Mouse (Mus musculus): ENCODE measurements around the gene Fbxo10. TPM values are rescaled to one million over a fixed set of nuclear protein-coding genes. Genes with fewer than 3 reads are reported as not detected.
"Not testable (repeated sequence)": the region's sequence is repeated elsewhere in the genome, so short reads cannot be mapped to it uniquely, and the experiment has no call there.

Gene Fbxo10
- total and polyA plus RNA-seq, 2 experiments from 2014 or later = 11.4 to 28.6 TPM

DNA sequence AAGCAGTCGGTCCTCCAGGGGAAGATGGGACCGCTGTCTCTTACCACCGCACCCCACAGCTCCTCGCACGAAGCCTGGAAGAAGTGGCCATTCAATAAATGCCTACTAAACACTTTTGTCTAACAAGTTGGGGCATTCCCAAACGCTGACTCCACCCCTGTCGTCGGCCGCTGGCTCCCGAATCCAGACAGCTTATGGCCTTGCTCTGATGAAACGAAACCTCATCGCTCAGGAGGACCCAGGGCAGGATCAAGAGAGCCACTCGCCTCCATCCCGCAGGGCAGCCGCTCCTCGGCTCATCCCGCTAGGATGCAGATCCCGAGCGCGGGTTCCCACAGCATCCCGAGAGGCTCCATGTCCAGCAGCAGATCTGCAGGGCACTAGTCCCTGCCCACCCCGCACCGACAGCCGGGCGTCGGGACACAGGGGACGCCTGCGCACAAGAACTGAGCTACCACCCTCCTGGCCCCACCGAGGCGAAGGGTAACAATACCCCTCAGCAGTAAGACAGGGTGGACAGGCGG is 72.8 kb downstream of the Fbxo10 start:
- no peak for TF ChIP-seq CTCF (IDR thresholded peaks at IDR 0.05; ENCODE audit: low read depth)
- peak; percentile 61 for ATAC-seq
- Histone ChIP-seq H3K4me3 (ENCODE audit: low read length) (peak overlapping the region; percentile 61), H3K27me3 (ENCODE audit: insufficient read depth, low read length) (no peaks in the 10 kb centered on the region), H3K9ac (replicated peaks; ENCODE audit: low read length) (peak overlapping the region; percentile 67), H3K9me3 (ENCODE audit: low read length) (no peaks in the 10 kb centered on the region), H3K36me3 (ENCODE audit: insufficient read depth, low read length) (no peaks in the 10 kb centered on the region), H3K4me1 (ENCODE audit: insufficient read depth, low read length) (peaks cover 17% of the 10 kb centered on the region), H3K4me2 (ENCODE audit: low read depth, low read length) (peak overlapping the region; percentile 80), H3K27ac (peak overlapping the region; percentile 92)
- peak; percentile 64 for DNase-seq (ENCODE audit: low spot score)
- WGBS = under 1% methylated on average over 31 of the region's 31 CpGs

DNA sequence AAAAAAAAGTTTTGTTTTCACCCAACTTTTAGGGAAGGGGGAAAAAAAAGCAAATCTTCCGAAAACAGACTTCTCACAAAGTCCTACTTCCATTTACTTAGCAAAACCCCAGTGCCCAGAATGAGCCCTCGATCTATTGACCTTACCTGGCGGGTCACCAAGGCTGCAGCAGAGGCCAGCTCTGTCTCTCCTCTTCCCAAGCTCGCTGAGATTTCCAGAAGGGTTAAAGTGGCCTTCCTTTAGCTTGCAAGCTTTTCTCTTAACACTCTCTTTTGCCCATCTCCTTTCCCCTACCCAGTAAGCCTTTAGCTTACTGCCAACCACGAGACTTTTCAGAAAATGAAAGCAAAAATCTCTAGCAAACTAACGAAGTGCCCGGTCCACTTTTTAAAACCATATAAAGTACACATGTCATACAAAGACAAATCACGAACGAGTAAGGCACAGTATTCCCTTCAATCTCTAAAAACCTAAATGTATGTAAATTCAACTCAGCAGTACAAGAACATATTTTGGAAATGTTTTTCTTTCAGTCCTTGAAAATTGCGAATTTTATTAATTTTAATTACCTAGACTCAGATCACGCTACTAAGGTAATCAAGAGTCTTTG is 73.5 kb downstream of the Fbxo10 start:
- 6% methylated on average over 11 of the region's 11 CpGs for WGBS
- TF ChIP-seq CTCF (IDR thresholded peaks at IDR 0.05; ENCODE audit: low read depth) = no peak
- H3K4me2 ChIP-seq (ENCODE audit: low read depth, low read length) = peak overlapping the region; percentile 80
- no peaks in the 10 kb centered on the region for H3K36me3 ChIP-seq (ENCODE audit: insufficient read depth, low read length)
- DNase-seq (ENCODE audit: low spot score) (peak; percentile 17), ATAC-seq (no peak)
- no peaks in the 10 kb centered on the region for H3K9me3 ChIP-seq (ENCODE audit: low read length)
- H3K4me3 ChIP-seq (ENCODE audit: low read length) = peak overlapping the region; percentile 61
- peaks cover 17% of the 10 kb centered on the region for H3K4me1 ChIP-seq (ENCODE audit: insufficient read depth, low read length)
- H3K27ac ChIP-seq = peak overlapping the region; percentile 92
- H3K27me3 ChIP-seq (ENCODE audit: insufficient read depth, low read length) = no peaks in the 10 kb centered on the region
- peak overlapping the region; percentile 67 for H3K9ac ChIP-seq (replicated peaks; ENCODE audit: low read length)

DNA sequence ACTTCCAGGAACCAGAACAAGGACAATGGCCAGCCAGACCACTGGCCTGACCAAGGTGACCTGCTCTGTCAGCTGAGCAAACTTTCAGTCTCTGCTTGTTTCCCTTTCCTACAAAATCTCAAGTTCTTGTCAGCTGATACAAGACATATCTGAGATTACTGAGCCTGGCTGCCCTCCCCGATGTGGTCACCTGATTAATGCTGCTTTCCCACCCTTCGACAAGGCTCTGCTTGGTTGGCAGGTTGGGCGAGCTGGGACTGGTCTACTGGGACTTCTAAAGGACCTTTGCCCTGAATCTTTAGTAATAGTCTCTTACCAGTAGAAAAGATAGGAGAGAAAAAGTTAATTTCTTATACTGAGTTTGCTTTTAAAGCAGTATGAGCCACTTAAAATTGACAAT is 79.0 kb downstream of the Fbxo10 start:
- peaks cover 7% of the 10 kb centered on the region for H3K4me1 ChIP-seq (ENCODE audit: insufficient read depth, low read length)
- no peak overlapping the region for H3K9ac ChIP-seq (replicated peaks; ENCODE audit: low read length)
- no peak overlapping the region for H3K27ac ChIP-seq
- 82% methylated on average over 3 of the region's 3 CpGs for WGBS
- DNase-seq (ENCODE audit: low spot score) (no peak), ATAC-seq (no peak)
- no peaks in the 10 kb centered on the region for H3K36me3 ChIP-seq (ENCODE audit: insufficient read depth, low read length)
- no peak for TF ChIP-seq CTCF (IDR thresholded peaks at IDR 0.05; ENCODE audit: low read depth)
- no peaks in the 10 kb centered on the region for H3K9me3 ChIP-seq (ENCODE audit: low read length)
- no peak overlapping the region for H3K4me2 ChIP-seq (ENCODE audit: low read depth, low read length)
- no peak overlapping the region for H3K4me3 ChIP-seq (ENCODE audit: low read length)
- H3K27me3 ChIP-seq (ENCODE audit: insufficient read depth, low read length) = no peaks in the 10 kb centered on the region

DNA sequence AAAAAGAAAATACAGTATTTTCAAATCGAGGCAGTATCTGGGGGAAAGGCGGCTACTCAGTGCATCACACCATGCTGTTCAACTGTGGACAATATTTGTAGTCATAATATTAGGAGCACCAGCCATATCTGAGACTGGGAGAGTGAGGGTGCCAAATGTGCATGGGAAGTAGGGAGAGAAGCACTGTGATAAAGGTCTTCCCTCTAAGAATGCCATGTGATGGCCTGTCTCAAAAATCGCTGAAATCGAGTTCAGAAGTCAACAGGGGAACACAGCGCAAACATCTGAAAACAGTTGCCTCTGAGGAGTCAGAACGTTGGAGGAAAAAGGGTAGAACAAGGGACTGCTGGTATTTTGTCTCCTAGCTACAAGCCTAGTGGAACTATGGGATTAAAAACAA is 84.4 kb downstream of the Fbxo10 start:
- no peak for TF ChIP-seq CTCF (IDR thresholded peaks at IDR 0.05; ENCODE audit: low read depth)
- Histone ChIP-seq H3K27ac (no peak overlapping the region), H3K4me3 (ENCODE audit: low read length) (no peak overlapping the region), H3K4me2 (ENCODE audit: low read depth, low read length) (no peak overlapping the region), H3K36me3 (ENCODE audit: insufficient read depth, low read length) (no peaks in the 10 kb centered on the region), H3K27me3 (ENCODE audit: insufficient read depth, low read length) (no peaks in the 10 kb centered on the region), H3K9me3 (ENCODE audit: low read length) (no peaks in the 10 kb centered on the region), H3K9ac (replicated peaks; ENCODE audit: low read length) (no peak overlapping the region), H3K4me1 (ENCODE audit: insufficient read depth, low read length) (0 out of 2 replicates have a peak, but pooled peaks cover 6% of the 10 kb centered on the region)
- ATAC-seq (no peak), DNase-seq (ENCODE audit: low spot score) (no peak)
- 91% methylated on average over 6 of the region's 6 CpGs for WGBS

DNA sequence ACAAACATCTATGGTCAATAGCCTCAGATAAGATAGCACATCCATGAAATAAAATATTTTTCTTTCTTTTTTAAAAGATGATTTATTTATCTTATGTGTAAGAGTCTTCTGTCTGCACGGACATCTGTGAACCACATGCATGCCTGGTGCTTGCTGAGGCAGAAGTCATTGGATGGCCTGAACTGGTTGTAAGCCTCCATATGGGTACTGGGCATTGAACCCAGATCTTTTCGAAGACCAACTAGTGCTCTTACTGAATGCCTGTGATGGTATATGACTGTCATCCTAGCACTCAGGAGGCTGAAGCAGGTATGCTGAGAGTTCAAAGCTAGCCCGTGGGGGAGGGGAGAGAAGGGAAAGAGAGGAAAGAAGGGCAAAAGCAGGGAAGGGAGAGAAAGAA is 86.3 kb downstream of the Fbxo10 start:
- Histone ChIP-seq H3K9ac (replicated peaks; ENCODE audit: low read length) (no peak overlapping the region), H3K27me3 (ENCODE audit: insufficient read depth, low read length) (no peaks in the 10 kb centered on the region), H3K9me3 (ENCODE audit: low read length) (no peaks in the 10 kb centered on the region), H3K36me3 (ENCODE audit: insufficient read depth, low read length) (peaks cover 12% of the 10 kb centered on the region), H3K4me1 (ENCODE audit: insufficient read depth, low read length) (0 out of 2 replicates have a peak, but pooled peaks cover 6% of the 10 kb centered on the region), H3K4me2 (ENCODE audit: low read depth, low read length) (no peak overlapping the region), H3K27ac (no peak overlapping the region), H3K4me3 (ENCODE audit: low read length) (no peak overlapping the region)
- no peak for TF ChIP-seq CTCF (IDR thresholded peaks at IDR 0.05; ENCODE audit: low read depth)
- 57% methylated on average over 3 of the region's 3 CpGs for WGBS
- DNase-seq (ENCODE audit: low spot score) (no peak), ATAC-seq (no peak)

DNA sequence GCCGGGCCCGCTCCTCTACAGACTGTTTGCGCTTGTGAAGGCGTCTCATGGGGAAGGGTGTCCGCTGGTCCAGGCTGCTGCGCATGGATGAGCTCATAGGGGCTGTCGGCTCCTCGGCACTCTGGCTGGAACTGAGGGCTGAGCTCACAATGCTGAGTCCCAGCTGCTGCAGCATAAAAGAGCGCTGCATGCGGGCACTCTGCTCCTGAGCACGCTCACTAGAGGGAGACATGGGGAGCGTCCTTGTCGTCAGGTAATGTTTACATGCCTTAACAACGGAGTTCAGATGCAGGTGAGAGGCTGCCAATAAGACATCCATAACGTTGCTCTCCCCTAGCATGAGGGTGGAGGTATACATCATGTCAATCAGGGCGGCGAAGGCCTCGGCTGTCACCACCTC is 89.6 kb downstream of the Fbxo10 start:
- H3K9ac ChIP-seq (replicated peaks; ENCODE audit: low read length) = no peak overlapping the region
- H3K4me2 ChIP-seq (ENCODE audit: low read depth, low read length) = no peak overlapping the region
- DNase-seq (ENCODE audit: low spot score) (no peak), ATAC-seq (no peak)
- H3K4me1 ChIP-seq (ENCODE audit: insufficient read depth, low read length) = 0 out of 2 replicates have a peak, but pooled peaks cover 6% of the 10 kb centered on the region
- no peak overlapping the region for H3K27ac ChIP-seq
- 81% methylated on average over 18 of the region's 18 CpGs for WGBS
- H3K27me3 ChIP-seq (ENCODE audit: insufficient read depth, low read length) = no peaks in the 10 kb centered on the region
- no peak for TF ChIP-seq CTCF (IDR thresholded peaks at IDR 0.05; ENCODE audit: low read depth)
- H3K4me3 ChIP-seq (ENCODE audit: low read length) = no peak overlapping the region
- H3K9me3 ChIP-seq (ENCODE audit: low read length) = no peaks in the 10 kb centered on the region
- H3K36me3 ChIP-seq (ENCODE audit: insufficient read depth, low read length) = peaks cover 17% of the 10 kb centered on the region

DNA sequence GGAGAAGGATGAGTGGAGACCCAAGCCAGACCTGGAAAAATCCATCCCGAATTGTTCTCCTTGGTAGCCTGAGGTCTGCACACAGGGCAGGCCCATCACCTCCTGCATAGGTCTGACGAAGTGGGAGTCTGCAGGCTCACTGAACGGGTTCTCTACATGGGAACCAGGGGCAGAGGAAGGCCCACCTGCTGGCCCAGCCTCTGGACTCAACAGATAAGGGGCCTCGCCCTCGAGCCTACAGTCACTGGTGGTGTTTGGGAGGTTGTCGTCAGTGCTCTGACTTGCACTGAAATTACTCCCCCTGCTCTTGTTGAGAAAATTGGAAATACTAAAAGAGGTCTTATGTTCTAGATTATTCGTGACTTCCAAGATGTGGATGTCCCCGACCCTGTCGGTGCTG is 90.6 kb downstream of the Fbxo10 start:
- H3K4me3 ChIP-seq (ENCODE audit: low read length) = no peak overlapping the region
- no peak overlapping the region for H3K4me2 ChIP-seq (ENCODE audit: low read depth, low read length)
- no peak for TF ChIP-seq CTCF (IDR thresholded peaks at IDR 0.05; ENCODE audit: low read depth)
- H3K27me3 ChIP-seq (ENCODE audit: insufficient read depth, low read length) = no peaks in the 10 kb centered on the region
- H3K9me3 ChIP-seq (ENCODE audit: low read length) = no peaks in the 10 kb centered on the region
- no peak overlapping the region for H3K27ac ChIP-seq
- no peak overlapping the region for H3K9ac ChIP-seq (replicated peaks; ENCODE audit: low read length)
- ATAC-seq (no peak), DNase-seq (ENCODE audit: low spot score) (no peak)
- 93% methylated on average over 9 of the region's 9 CpGs for WGBS
- H3K36me3 ChIP-seq (ENCODE audit: insufficient read depth, low read length) = peaks cover 17% of the 10 kb centered on the region
- no peaks in the 10 kb centered on the region for H3K4me1 ChIP-seq (ENCODE audit: insufficient read depth, low read length)

DNA sequence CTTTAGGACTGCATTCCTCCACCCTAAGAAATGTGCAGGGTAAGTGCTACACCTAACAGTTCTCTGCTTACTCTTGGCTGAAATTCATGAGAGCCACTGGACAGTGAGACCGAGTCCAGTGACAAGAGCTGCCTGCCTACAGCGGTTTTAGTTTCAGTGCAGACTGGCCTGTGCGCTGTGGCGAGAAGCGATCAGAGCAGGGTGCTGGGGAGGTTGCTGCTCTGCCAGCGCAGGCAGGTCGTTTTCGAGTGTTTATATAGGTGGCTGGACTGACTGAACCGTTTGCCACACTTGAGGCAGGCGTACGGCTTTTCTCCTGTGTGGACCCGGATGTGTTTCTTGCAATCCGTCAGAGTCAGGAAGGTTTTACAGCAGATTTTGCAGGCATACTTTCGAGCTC is 91.2 kb downstream of the Fbxo10 start:
- not testable (repeated sequence) for H3K9me3 ChIP-seq (ENCODE audit: low read length); H3K4me2 ChIP-seq (ENCODE audit: low read depth, low read length); DNase-seq (ENCODE audit: low spot score); H3K9ac ChIP-seq (replicated peaks; ENCODE audit: low read length); H3K27me3 ChIP-seq (ENCODE audit: insufficient read depth, low read length); H3K27ac ChIP-seq; H3K4me1 ChIP-seq (ENCODE audit: insufficient read depth, low read length); ATAC-seq; H3K4me3 ChIP-seq (ENCODE audit: low read length)
- H3K36me3 ChIP-seq (ENCODE audit: insufficient read depth, low read length) = peaks cover 17% of the 10 kb centered on the region
- 92% methylated on average over 14 of the region's 14 CpGs for WGBS

DNA sequence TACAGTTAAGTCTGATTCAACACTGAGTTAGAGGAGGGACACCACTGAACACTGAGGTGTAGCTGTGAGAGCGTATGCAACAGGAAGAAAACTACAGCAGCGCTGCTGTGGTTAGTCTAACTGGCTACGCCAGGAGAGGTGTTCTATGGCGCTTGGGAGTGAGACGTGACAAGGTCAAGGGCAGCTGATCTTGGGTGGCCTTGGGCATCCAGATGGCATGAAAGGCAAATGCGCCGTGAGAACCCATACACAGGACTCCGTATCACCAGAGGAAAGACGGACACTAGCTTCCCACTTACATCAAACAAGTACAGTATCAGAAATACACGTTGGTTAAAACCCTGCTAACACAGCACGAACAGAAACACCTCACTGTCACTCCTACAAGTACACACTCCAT is 92.1 kb downstream of the Fbxo10 start:
- peaks cover 21% of the 10 kb centered on the region for H3K36me3 ChIP-seq (ENCODE audit: insufficient read depth, low read length)
- not testable (repeated sequence) for H3K4me1 ChIP-seq (ENCODE audit: insufficient read depth, low read length); DNase-seq (ENCODE audit: low spot score); ATAC-seq; H3K27me3 ChIP-seq (ENCODE audit: insufficient read depth, low read length); H3K9me3 ChIP-seq (ENCODE audit: low read length); H3K4me3 ChIP-seq (ENCODE audit: low read length); H3K27ac ChIP-seq; H3K9ac ChIP-seq (replicated peaks; ENCODE audit: low read length); H3K4me2 ChIP-seq (ENCODE audit: low read depth, low read length)
- 90% methylated on average over 11 of the region's 11 CpGs for WGBS
